Mouse (Mus musculus): ENCODE results near the gene Chil6.

Chil6 gene

DNA sequence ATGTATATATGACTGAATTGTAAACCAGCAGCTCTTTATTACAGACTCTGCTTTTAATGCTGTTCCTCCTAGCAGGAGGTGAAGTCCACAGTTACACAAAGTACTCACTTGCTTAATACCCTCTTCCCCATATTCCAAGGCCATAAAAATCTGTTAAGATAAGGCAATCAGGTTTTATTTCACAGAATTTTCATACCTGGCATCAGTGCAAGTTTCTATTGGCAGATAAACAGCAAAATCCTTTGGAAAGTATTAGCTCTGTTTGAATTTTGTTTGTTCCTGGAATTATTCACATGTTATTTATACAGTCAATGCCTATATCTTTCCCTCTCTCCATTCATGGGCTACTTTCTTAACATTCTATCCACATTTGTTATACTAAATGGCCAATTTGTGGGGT is at the start of gene Chil6:
Gene Chil6 (minus strand): TSS at position 101 of the 400 bp plus-strand sequence.
- DNase-seq (ENCODE audit: low spot score): no peak

DNA sequence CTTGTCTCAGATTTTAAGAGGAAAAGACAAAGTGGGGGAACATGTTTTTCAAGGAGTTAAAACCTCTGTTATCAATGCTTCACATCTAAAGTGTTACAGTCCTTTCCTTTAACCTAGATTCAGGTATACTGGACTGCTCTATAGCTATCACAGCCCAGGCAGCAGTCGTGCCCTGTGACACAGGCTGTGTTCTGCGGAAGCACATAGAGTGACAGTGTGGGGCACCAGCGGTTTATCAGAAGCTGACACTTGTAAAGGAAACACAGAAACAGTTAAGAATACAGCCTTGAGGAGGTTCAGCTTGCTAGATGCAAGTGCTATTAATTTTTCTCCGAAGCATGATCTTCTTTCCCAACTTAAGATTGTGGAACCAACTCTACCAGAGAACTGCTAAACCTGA is 46.6 kb upstream of the Chil6 start:
- DNase-seq (ENCODE audit: low spot score): no peak

DNA sequence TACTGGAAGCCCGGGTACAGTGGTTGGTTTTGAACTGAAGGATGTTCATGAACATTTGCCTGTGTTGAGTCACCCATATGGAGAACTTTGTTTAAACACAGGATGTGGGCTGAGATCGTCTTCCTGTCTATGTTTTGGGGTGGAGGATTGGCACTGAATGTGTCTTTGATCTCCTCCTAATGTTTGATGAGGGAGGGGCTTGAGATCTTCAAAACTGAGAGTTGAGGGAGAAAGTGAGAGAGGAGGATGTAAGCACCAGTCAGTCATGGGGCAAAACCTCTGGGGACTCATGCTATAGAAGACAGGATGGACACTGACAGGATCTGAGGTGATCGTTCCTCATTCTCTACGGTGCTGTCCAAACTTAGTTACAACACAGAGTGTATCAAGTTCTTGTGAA is 43.6 kb upstream of the Chil6 start:
- DNase-seq (ENCODE audit: low spot score): no peak

DNA sequence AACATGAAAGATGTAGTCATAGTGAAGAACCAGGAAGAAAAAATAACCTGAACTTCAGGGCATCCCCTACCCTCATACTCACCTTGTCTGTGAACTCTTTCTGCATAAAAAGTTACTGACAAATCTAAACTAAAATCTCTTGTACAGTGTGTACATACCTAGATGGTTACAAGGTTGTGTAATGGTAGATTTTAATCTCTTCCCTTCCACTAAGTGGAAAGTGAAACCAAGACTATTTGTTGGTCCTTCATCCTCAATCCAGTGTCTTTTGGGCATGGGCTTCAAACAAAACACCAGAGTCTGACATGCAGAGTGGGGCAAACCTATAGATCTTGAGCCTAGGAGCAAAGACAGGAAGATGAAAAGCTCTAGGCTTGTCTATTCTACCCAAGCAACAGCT is 43.0 kb upstream of the Chil6 start:
- DNase-seq (ENCODE audit: low spot score): no peak

DNA sequence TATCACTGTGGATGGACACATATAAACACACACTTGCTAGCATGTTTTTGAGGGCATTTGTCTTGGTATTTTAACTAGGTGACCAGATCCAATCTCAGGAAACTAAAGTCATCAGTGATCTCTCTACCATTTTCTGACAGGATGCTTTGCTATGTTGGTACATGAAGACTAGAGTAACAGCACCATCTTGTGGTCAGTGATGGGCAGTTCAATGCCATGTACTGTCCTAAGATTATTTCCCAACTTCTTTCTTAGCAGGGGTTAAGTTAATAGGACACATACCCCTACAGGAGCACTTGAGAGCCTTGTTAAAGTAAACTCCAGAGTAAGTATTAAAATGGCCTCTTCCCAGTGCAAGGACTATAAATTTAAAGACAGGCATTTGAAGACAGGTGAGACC is 42.6 kb upstream of the Chil6 start:
- no peak for DNase-seq (ENCODE audit: low spot score)
